Mouse (Mus musculus) embryonic facial prominence, embryonic 11.5 days (tissue): ENCODE data around the gene Taar9. TPM values are rescaled to one million over a fixed set of nuclear protein-coding genes. Genes with fewer than 3 reads are reported as not detected.
"Not testable (repeated sequence)": the region's sequence is repeated elsewhere in the genome, so short reads cannot be mapped to it uniquely, and the experiment has no call there.

Experiments used
- ATAC-seq: fragments of 200-750 bp; cut with Nextera tagmentation; replicated peaks from 2 replicates; pipeline ENCODE4 v1.8.0; 2017; ENCODE audit warnings: low read depth; ENCODE audit not compliant: insufficient number of reproducible peaks, low FRiP score, low TSS enrichment
- DNase-seq: peaks from one replicate; pipeline ENCODE4 v3.0.0-alpha.2; 2015; ENCODE audit warnings: low spot score
- H3K27ac ChIP-seq: fragments of 300-500 bp; sonication (generic); replicated peaks from 2 replicates; pipeline ENCODE4 v1.5.1; 2014; ENCODE audit warnings: mild to moderate bottlenecking, low read depth, low read length, control low read depth
- H3K27me3 ChIP-seq: fragments of 300-500 bp; sonication (generic); 2 replicates; pipeline ENCODE4 v1.6.1; 2014; ENCODE audit warnings: mild to moderate bottlenecking, low read length, moderate library complexity, mixed read lengths; ENCODE audit not compliant: control insufficient read depth, insufficient read depth
- H3K36me3 ChIP-seq: fragments of 300-500 bp; sonication (generic); replicated peaks from 2 replicates; pipeline ENCODE4 v1.6.1; 2014; ENCODE audit warnings: low read depth, mild to moderate bottlenecking, low read length, moderate library complexity, mixed read lengths; ENCODE audit not compliant: control insufficient read depth, insufficient read depth
- H3K4me1 ChIP-seq: fragments of 300-500 bp; sonication (generic); 2 replicates; pipeline ENCODE4 v1.6.1; 2014; ENCODE audit warnings: low read length, mixed read lengths; ENCODE audit not compliant: control insufficient read depth, insufficient read depth
- H3K4me2 ChIP-seq: fragments of 300-500 bp; sonication (generic); 2 replicates; pipeline ENCODE4 v1.6.1; 2014; ENCODE audit warnings: low read depth, mild to moderate bottlenecking, control low read depth, low read length, moderate library complexity
- H3K4me3 ChIP-seq: fragments of 300-500 bp; sonication (generic); 2 replicates; pipeline ENCODE4 v1.5.1; 2014; ENCODE audit warnings: low read depth, low read length, control low read depth
- H3K9ac ChIP-seq: fragments of 300-500 bp; sonication (generic); replicated peaks from 2 replicates; pipeline ENCODE4 v1.6.1; 2014; ENCODE audit warnings: mild to moderate bottlenecking, control low read depth, low read length
- H3K9me3 ChIP-seq: fragments of 300-500 bp; sonication (generic); replicated peaks from 2 replicates; pipeline ENCODE4 v1.6.1; 2016; ENCODE audit warnings: mild to moderate bottlenecking, low read length, inconsistent platforms, mixed read lengths; ENCODE audit not compliant: control insufficient read depth
- WGBS: fragments of 180-500 bp; shearing (Covaris S2); extraction: QIAGEN DNeasy Blood & Tissue Kit; methylation state at CpG from one replicate; pipeline ENCODE4 v1.1.7; 2014; 5-methylcytosine and 5-hydroxymethylcytosine counted together
- polyA plus RNA-seq: library from polyadenylated mRNA; unstranded; fragments of >200 nt; fragmentation: Nextera tagmentation; extraction: Ambion mirVana; gene quantifications from 2 replicates; pipeline ENCODE4 v1.2.1, GENCODE M21; 2014

The Taar9 gene
- polyA plus RNA-seq, 1 experiment from 2014 or later: not detected

DNA sequence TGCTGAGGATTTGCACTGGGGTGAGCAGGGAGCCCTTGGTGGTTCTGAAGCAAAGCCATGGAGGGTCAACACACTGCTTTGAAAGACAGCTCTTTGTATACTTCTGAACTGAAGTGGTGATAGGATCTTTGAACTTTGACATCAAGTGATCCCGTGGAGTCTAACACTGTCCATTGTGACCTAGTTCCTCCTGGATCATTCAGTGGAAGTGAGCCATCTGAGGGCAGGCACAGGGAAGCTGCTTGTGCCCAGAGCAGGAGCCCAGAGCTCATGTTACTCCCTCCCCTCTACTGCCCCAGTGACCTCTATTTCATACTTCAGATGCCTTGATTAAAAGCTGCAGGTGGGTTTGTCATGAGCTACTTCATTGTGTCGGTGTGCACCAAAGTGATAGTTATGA lies 12.3 kb downstream of the Taar9 start:
- not testable (repeated sequence) for H3K27me3 ChIP-seq, H3K4me3 ChIP-seq, H3K9ac ChIP-seq, H3K36me3 ChIP-seq, H3K4me1 ChIP-seq, H3K4me2 ChIP-seq, H3K27ac ChIP-seq, ATAC-seq, H3K9me3 ChIP-seq, DNase-seq
- WGBS: 44% methylated on average over 2 of the region's 2 CpGs

DNA sequence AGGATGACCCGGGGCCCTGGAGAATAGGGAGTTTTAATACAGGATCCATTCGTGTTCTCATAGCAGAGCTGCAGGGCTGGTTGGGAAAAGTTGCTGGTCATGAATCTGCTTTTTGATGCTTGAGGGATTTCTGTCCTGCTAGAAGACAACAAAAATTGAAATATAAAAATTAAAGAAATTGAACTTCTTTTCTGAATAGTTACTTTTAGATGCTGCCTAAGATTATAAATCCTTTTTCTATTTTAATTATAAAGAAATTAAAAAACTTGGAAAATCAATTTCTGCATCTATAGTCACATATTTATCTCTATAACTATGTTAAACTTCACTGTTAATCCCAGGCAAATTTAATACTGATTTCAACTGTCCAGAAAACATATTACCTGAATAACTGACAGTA lies 17.1 kb downstream of the Taar9 start, which contains the start of gene Taar8b:
TSS of gene Taar8b (minus strand) at position 101 of the 400 bp plus-strand sequence.
- DNase-seq (no peak), ATAC-seq (no peak)
- Histone ChIP-seq H3K4me2 (no peak within 1 kb of the TSS), H3K9ac (no peak within 1 kb of the TSS), H3K4me1 (no peaks in the 10 kb centered on the region), H3K9me3 (no peaks in the 10 kb centered on the region), H3K4me3 (no peak within 1 kb of the TSS), H3K27ac (no peak within 1 kb of the TSS), H3K36me3 (no peaks in the 10 kb centered on the region), H3K27me3 (no peaks in the 10 kb centered on the region)
- WGBS: 72% methylated on average over 2 of the region's 2 CpGs

DNA sequence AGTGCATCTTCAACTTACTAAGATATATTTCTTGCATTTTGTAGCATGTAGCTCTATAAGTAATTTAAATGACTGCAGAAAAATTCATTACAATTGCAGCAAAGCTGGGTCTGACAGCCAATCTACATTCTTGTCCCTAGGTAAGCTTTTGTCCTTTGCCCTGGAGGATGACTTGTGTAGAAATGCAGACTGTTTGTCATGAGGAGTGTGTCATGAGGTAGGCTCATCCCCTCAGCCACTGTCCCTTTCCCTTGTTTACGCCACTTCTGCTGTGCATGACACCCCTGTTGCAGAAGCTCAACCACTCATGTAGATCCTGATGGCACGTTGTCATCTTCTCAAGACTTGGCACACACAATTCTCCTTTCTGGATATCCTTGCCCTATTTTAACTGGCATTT lies 22.2 kb downstream of the Taar9 start:
- Histone ChIP-seq H3K4me1 (no peaks in the 10 kb centered on the region), H3K27me3 (no peaks in the 10 kb centered on the region), H3K27ac (no peak overlapping the region), H3K4me2 (no peak overlapping the region), H3K36me3 (no peaks in the 10 kb centered on the region), H3K9me3 (no peaks in the 10 kb centered on the region), H3K4me3 (no peak overlapping the region), H3K9ac (no peak overlapping the region)
- ATAC-seq (no peak), DNase-seq (no peak)
- WGBS: 93% methylated on average over 2 of the region's 2 CpGs

DNA sequence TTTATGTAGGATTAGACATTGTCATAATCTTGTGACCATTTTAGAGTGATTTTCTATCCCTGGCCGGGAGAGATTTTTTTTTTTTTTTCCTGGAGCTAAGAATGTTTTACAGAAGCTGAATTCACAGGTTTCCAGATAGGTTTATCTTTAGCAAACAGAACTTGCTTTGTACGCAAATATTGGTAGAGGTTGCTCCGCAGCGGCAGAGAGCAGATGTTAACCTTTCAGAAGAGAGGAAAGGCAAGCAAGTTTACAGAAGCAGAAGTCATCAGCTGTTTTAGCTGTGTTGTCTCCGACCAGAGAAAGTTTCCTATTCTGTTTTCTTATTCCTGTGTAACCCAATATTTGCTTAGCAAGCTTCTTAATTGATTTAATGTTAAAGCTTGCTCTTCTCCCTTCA lies 22.8 kb downstream of the Taar9 start:
- 83% methylated on average over 5 of the region's 5 CpGs for WGBS
- Histone ChIP-seq H3K4me3 (no peak overlapping the region), H3K27ac (no peak overlapping the region), H3K36me3 (no peaks in the 10 kb centered on the region), H3K4me2 (no peak overlapping the region), H3K4me1 (no peaks in the 10 kb centered on the region), H3K9ac (no peak overlapping the region), H3K27me3 (no peaks in the 10 kb centered on the region), H3K9me3 (no peaks in the 10 kb centered on the region)
- ATAC-seq (no peak), DNase-seq (no peak)

DNA sequence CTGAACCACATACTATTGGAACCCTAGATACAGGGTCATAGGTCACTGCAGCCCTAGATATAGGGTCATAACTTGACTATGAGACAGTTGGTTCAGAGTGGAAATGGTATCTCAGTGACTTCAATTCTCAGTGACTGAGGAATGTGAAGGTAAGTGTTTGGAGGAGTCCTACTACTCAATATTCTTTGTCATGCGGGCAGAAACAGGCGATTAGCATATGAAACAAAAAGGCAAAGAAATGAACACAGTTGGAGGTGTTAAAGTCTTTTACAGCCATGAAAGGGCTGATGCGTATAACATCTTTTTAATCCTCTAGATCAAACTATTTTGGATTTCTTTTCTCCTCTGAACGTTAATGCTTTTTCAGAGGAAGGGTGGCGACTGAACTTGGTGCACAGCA lies 23.4 kb downstream of the Taar9 start:
- 76% methylated on average over 5 of the region's 5 CpGs for WGBS
- no peaks in the 10 kb centered on the region for H3K4me1 ChIP-seq
- H3K9ac ChIP-seq: no peak overlapping the region
- no peaks in the 10 kb centered on the region for H3K9me3 ChIP-seq
- no peak overlapping the region for H3K27ac ChIP-seq
- no peaks in the 10 kb centered on the region for H3K36me3 ChIP-seq
- DNase-seq (no peak), ATAC-seq (no peak)
- H3K27me3 ChIP-seq: no peaks in the 10 kb centered on the region
- no peak overlapping the region for H3K4me2 ChIP-seq
- H3K4me3 ChIP-seq: no peak overlapping the region

DNA sequence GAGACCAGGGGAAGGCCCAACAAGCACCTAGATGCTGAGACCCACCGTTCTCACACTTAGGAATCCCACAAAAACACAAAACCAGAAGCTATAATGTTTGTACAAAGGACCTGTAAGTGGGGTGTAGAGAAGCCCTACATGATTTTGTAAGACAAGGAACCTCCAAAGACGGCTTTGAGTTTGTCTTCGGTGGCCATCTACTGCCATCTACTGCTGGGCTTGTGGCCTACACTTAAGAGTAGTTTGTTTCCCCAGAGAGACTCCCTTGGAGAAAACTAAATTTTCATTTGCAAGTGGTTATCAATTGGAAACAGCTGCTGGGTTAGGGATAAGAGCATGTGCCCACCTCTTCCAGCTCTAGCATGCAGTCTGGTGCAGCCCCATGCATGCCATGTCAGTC lies 29.2 kb downstream of the Taar9 start:
- no peak overlapping the region for H3K4me2 ChIP-seq
- H3K4me3 ChIP-seq: no peak overlapping the region
- no peaks in the 10 kb centered on the region for H3K27me3 ChIP-seq
- peak; percentile 67 for DNase-seq
- no peaks in the 10 kb centered on the region for H3K36me3 ChIP-seq
- H3K4me1 ChIP-seq: no peaks in the 10 kb centered on the region
- WGBS: 36% methylated on average over 3 of the region's 3 CpGs
- ATAC-seq: no peak
- no peak overlapping the region for H3K9ac ChIP-seq
- no peaks in the 10 kb centered on the region for H3K9me3 ChIP-seq
- no peak overlapping the region for H3K27ac ChIP-seq

DNA sequence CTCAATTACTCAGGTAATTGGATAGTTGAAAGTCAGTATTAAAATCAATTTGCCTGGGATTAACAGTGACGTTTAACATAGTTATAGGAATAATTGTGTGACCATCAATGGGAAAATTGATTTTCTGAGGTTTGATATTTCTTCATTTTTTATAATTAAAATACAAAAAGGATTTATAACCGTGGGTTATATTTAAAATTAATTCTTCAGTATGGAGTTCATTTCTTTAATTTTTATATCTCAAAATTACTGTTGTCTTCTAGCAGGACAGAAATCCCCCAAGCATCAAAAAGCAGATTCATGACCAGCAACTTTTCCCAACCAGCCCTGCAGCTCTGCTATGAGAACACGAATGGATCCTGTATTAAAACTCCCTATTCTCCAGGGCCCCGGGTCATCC lies 33.1 kb downstream of the Taar9 start, which contains the start of gene Taar8a:
TSS of gene Taar8a (plus strand) at position 301 of the 400 bp plus-strand sequence.
- H3K27ac ChIP-seq, ATAC-seq, H3K9me3 ChIP-seq, H3K4me2 ChIP-seq, H3K36me3 ChIP-seq, H3K4me1 ChIP-seq, DNase-seq, H3K9ac ChIP-seq, H3K27me3 ChIP-seq, H3K4me3 ChIP-seq: not testable (repeated sequence)
- 86% methylated on average over 2 of the region's 4 CpGs for WGBS

DNA sequence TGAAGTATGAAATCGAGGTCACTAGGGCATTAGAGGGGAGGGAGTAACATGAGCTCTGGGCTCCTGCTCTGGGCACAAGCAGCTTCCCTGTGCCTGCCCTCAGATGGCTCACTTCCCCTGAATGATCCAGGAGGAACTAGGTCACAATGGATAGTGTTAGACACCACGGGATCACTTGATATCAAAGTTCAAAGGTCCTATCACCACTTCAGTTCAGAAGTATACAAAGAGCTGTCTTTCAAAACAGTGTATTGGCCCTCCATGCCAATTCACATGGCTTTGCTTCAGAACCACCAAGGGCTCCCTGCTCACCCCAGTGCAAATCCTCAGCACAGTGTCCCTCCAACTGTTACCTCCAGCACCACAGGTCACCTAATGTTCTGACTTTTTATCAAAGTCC lies 34.6 kb downstream of the Taar9 start:
- H3K27ac ChIP-seq, ATAC-seq, H3K27me3 ChIP-seq, H3K9me3 ChIP-seq, H3K36me3 ChIP-seq, H3K4me3 ChIP-seq, H3K4me2 ChIP-seq, H3K9ac ChIP-seq, H3K4me1 ChIP-seq, DNase-seq: not testable (repeated sequence)
- 35% methylated on average over 2 of the region's 2 CpGs for WGBS
